ENCODE assay signal across 8 mouse cellular contexts in genomic region chr12:110499225-110499992, GRCm38 (mm10). TPM values are rescaled to one million over a fixed set of nuclear protein-coding genes. Genes with fewer than 3 reads are reported as not detected.
DNase-seq lines count a peak whose midpoint lies in the region; ATAC-seq and TF ChIP-seq lines count a peak whose summit lies in the region.

No protein-coding gene starts in this region.

- no peaks in the 10 kb centered on the region for H3K9me3 ChIP-seq in kidney, embryonic 14.5 days (ENCODE audit: control insufficient read depth, low read length)
- H3K9me3 ChIP-seq in forebrain, postnatal 0 days (ENCODE audit: low read length): no peaks in the 10 kb centered on the region

- no peak for DNase-seq in left cerebral cortex, adult 2 months (ENCODE audit: extremely low spot score in 1 of 2, low spot score in 2 of 2)
- no peak for DNase-seq in left cerebral cortex, postnatal 25 days (ENCODE audit: low spot score in 2 of 2)
- peak; percentile 67 to 87 for DNase-seq in heart, adult 18-20 months
- peak; percentile 76 for DNase-seq in lung, postnatal 25 days (ENCODE audit: low spot score)
- DNase-seq in gastrocnemius, adult 18-20 months (ENCODE audit: low spot score): no peak
- DNase-seq in adrenal gland, adult 8-10 months: no peak
- no peak for DNase-seq in forebrain, postnatal 0 days

- no peak overlapping the region for H3K9ac ChIP-seq in kidney, embryonic 14.5 days (ENCODE audit: low read depth, low read length)
- H3K9ac ChIP-seq in forebrain, postnatal 0 days: no peak overlapping the region

- H3K4me1 ChIP-seq in kidney, embryonic 14.5 days (ENCODE audit: control insufficient read depth, insufficient read depth, low read length): peaks cover 47% of the 10 kb centered on the region
- 0 out of 2 replicates have a peak, but pooled peaks cover 4% of the 10 kb centered on the region for H3K4me1 ChIP-seq in forebrain, postnatal 0 days (ENCODE audit: insufficient read depth)

- no peak for TF ChIP-seq CTCF in left cerebral cortex, adult 2 months (IDR thresholded peaks at IDR 0.05)
- no peak for TF ChIP-seq CTCF in forebrain, postnatal 0 days (IDR thresholded peaks at IDR 0.05; ENCODE audit: low read depth)

- no peak overlapping the region for H3K4me3 ChIP-seq in left cerebral cortex, adult 2 months
- H3K4me3 ChIP-seq in kidney, embryonic 14.5 days (ENCODE audit: low read length): no peak overlapping the region
- no peak overlapping the region for H3K4me3 ChIP-seq in forebrain, postnatal 0 days (ENCODE audit: low read depth, low read length)

- H3K27ac ChIP-seq in left cerebral cortex, adult 2 months: peak overlapping the region; percentile 48
- peak overlapping the region; percentile 30; the same call in 1 of the 2 replicates for H3K27ac ChIP-seq in kidney, embryonic 14.5 days (ENCODE audit: low read depth, low read length)
- H3K27ac ChIP-seq in forebrain, postnatal 0 days (ENCODE audit: low read depth, low read length): no peak overlapping the region; the same call in 1 of the 2 replicates

- H3K36me3 ChIP-seq in kidney, embryonic 14.5 days (ENCODE audit: control insufficient read depth, insufficient read depth, low read length): no peaks in the 10 kb centered on the region
- H3K36me3 ChIP-seq in forebrain, postnatal 0 days (ENCODE audit: insufficient read depth): no peaks in the 10 kb centered on the region

- WGBS in kidney, embryonic 14.5 days: 57% methylated on average over 14 of the region's 14 CpGs
- 70% methylated on average over 14 of the region's 14 CpGs for WGBS in forebrain, postnatal 0 days

- H3K27me3 ChIP-seq in kidney, embryonic 14.5 days (ENCODE audit: control insufficient read depth, insufficient read depth, low read length): no peaks in the 10 kb centered on the region
- no peaks in the 10 kb centered on the region for H3K27me3 ChIP-seq in forebrain, postnatal 0 days (ENCODE audit: insufficient read depth, low read length)

- peak; percentile 45 for ATAC-seq in kidney, embryonic 14.5 days (ENCODE audit: low FRiP score, low TSS enrichment)
- no peak for ATAC-seq in forebrain, postnatal 0 days

- intact Hi-C loops in left cerebral cortex, adult 2 months (cut with DNase I): no loop called here
- intact Hi-C loops in left cerebral cortex, postnatal 25 days (cut with DNase I): no loop called here

- no peak overlapping the region for H3K4me2 ChIP-seq in kidney, embryonic 14.5 days (replicated peaks; ENCODE audit: low read depth, low read length)
- no peak overlapping the region for H3K4me2 ChIP-seq in forebrain, postnatal 0 days (ENCODE audit: low read depth)

RNA-seq across cellular contexts. Expression of gene Ppp2r5c, which starts 52.5 kb away (rescaled TPM):
- total RNA-seq in left cerebral cortex, adult 2 months (2021): 100 to 1,000 TPM; 266 to 272 TPM
- total RNA-seq in left cerebral cortex, postnatal 25 days (2021): 100 to 1,000 TPM; 263 to 265 TPM
- 10 to 100 TPM; 91.7 to 91.9 TPM for total RNA-seq in heart, adult 18-20 months (2021)
- 114 and 160 TPM in 2 replicates for polyA plus RNA-seq in kidney, embryonic 14.5 days (2014; fragmentation: Nextera tagmentation; extraction: Ambion mirVana)
- total RNA-seq in gastrocnemius, adult 18-20 months (2021): 10 to 100 TPM; 66.5 to 75.7 TPM
- total RNA-seq in adrenal gland, adult 8-10 months (2022): 100 to 1,000 TPM; 106 to 141 (median 127) TPM
- 171 and 191 TPM in 2 replicates for total RNA-seq in forebrain, postnatal 0 days (2014; rRNA removed)
- 147 and 169 TPM in 2 replicates for polyA plus RNA-seq in forebrain, postnatal 0 days (2015; fragmentation: Nextera tagmentation; extraction: Ambion mirVana)

Comparison
In these comparisons a context has a peak if more than half of its experiments do, and no peak if none do; other contexts are left out.
1. DNase-seq: peak in heart, adult 18-20 months (2 of 2) and lung, postnatal 25 days (single experiment); none in left cerebral cortex, adult 2 months (0 of 2), left cerebral cortex, postnatal 25 days (0 of 2), gastrocnemius, adult 18-20 months (single experiment), adrenal gland, adult 8-10 months (single experiment) and forebrain, postnatal 0 days (single experiment).